In the genomic region with DNA sequence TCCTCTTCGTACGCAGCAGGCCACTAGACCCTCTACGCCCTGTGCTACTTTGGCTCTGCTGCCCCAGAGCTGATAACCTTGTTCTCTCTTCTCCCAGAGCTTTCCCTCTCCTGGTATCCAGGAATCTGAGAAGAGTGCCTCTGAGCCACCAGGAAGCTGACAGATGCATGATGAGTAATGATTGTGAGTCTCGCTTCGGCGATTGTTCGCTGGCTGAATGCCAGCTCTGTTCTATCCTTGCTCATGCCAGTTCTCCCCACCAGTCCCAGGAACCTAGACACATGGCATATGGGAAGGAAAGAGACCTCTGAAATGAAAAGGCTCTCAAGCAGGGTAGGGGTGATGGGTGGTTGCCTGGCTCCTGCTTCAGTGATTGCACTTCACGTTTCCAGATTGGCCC, we compare ENCODE assay signal across 13 mouse cellular contexts. TPM values are rescaled to one million over a fixed set of nuclear protein-coding genes. Genes with fewer than 3 reads are reported as not detected.
DNase-seq lines count a peak whose midpoint lies in the region; ATAC-seq and TF ChIP-seq lines count a peak whose summit lies in the region.
"Had no signal": no experiment of that assay in that cellular context is flagged by ENCODE, and none has a peak within 500 bp of the region (broad histone marks: within the 10 kb centered on the region; RNA-seq: fewer than 3 reads in every experiment).

No protein-coding gene starts in this region.

- no peak for ATAC-seq in cerebellum, adult (ENCODE audit: insufficient number of reproducible peaks, low FRiP score, low TSS enrichment)

- intact Hi-C loops in gastrocnemius, postnatal 14 days (cut with DNase I; ENCODE audit: low total_unique reads), result no loop called here

- peak; percentile 18 to 34 for DNase-seq in cerebellum, adult 2 months
- peak; percentile 15 for DNase-seq in kidney, postnatal 10 days
- DNase-seq in kidney, postnatal 36 days, result no peak
- DNase-seq in adrenal gland, postnatal 25 days, result peak; percentile 53
- DNase-seq in mesoderm, embryonic 11.5 days (ENCODE audit: low read depth, low spot score), result peak; percentile 9
- no peak for DNase-seq in gastrocnemius, postnatal 14 days
- no peak for DNase-seq in ovary, adult 18-20 months (ENCODE audit: low spot score)
- DNase-seq: heart, adult 18-20 months; kidney, adult 18-20 months had no signal

- no peaks in the 10 kb centered on the region for H3K27me3 ChIP-seq in cerebellum, adult 2 months (ENCODE audit: control insufficient read depth, insufficient read depth, low read length)

- WGBS in cerebellum, adult 2 months, result 25% methylated on average over 8 of the region's 8 CpGs

- H3K4me1 ChIP-seq in cerebellum, adult 2 months (ENCODE audit: control insufficient read depth, insufficient read depth, low read length), result peaks cover 6% of the 10 kb centered on the region

- no peak for TF ChIP-seq CTCF in cerebellum, adult 2 months (IDR thresholded peaks at IDR 0.05; ENCODE audit: borderline replicate concordance, insufficient read depth, low read depth, low read length)

- H3K4me3 ChIP-seq in cerebellum, adult 2 months (replicated peaks; ENCODE audit: insufficient read depth, low read depth, low read length), result no peak overlapping the region

- no peak for TF ChIP-seq POLR2A in cerebellum, adult 2 months (IDR thresholded peaks at IDR 0.05; ENCODE audit: borderline replicate concordance, insufficient read depth, low read length)

- H3K27ac ChIP-seq in cerebellum, adult 2 months (ENCODE audit: insufficient read depth, low read length), result no peak overlapping the region
- H3K27ac ChIP-seq: liver, embryonic 14.5 days had no signal

RNA-seq across cellular contexts. Expression of a gene that starts 12.2 kb away (rescaled TPM):
- not detected in 2 replicates for polyA plus RNA-seq in cerebellum, adult 2 months (2012; rRNA removed)
- total RNA-seq in adrenal gland, postnatal 25 days (2021), result not detected in 2 replicates
- not detected for total RNA-seq in gastrocnemius, postnatal 14 days (2021)
- total RNA-seq: heart, adult 18-20 months; monocyte, adult 5-6 weeks had no signal
- polyA plus RNA-seq: embryonic facial prominence, embryonic 11.5 days; liver, embryonic 14.5 days had no signal

RNA-seq across cellular contexts. Expression of a gene that starts 51.3 kb away (rescaled TPM):
- polyA plus RNA-seq in cerebellum, adult 2 months (2012; rRNA removed), result 0.10 and 0.19 TPM in 2 replicates
- 0.43 and 0.52 TPM in 2 replicates for total RNA-seq in adrenal gland, postnatal 25 days (2021)
- under 1 TPM; 0.39 to 0.40 TPM for total RNA-seq in gastrocnemius, postnatal 14 days (2021)

RNA-seq across cellular contexts. Expression of a gene that starts 59.1 kb away (rescaled TPM):
- polyA plus RNA-seq in cerebellum, adult 2 months (2012; rRNA removed), result 1.9 TPM in 2 replicates
- total RNA-seq in adrenal gland, postnatal 25 days (2021), result 1.4 and 1.9 TPM in 2 replicates
- total RNA-seq in gastrocnemius, postnatal 14 days (2021), result under 1 TPM; 0.49 to 0.72 TPM

RNA-seq across cellular contexts. Expression of a gene that starts 59.7 kb away (rescaled TPM):
- polyA plus RNA-seq in cerebellum, adult 2 months (2012; rRNA removed), result 83.1 and 94.6 TPM in 2 replicates
- 29.5 and 37.2 TPM in 2 replicates for total RNA-seq in adrenal gland, postnatal 25 days (2021)
- 10 to 100 TPM; 21.2 to 21.5 TPM for total RNA-seq in gastrocnemius, postnatal 14 days (2021)

Comparison
In these comparisons a context has a peak if more than half of its experiments do, and no peak if none do; other contexts are left out.
1. DNase-seq: peak in cerebellum, adult 2 months (2 of 2), kidney, postnatal 10 days (single experiment), adrenal gland, postnatal 25 days (single experiment) and mesoderm, embryonic 11.5 days (single experiment); none in kidney, postnatal 36 days (0 of 2), gastrocnemius, postnatal 14 days (single experiment) and ovary, adult 18-20 months (single experiment).